Mouse (Mus musculus): ENCODE results near the gene Il18. TPM values are rescaled to one million over a fixed set of nuclear protein-coding genes. Genes with fewer than 3 reads are reported as not detected.

The Il18 gene
- polyA plus RNA-seq, 1 experiment = 2.2 TPM

DNA sequence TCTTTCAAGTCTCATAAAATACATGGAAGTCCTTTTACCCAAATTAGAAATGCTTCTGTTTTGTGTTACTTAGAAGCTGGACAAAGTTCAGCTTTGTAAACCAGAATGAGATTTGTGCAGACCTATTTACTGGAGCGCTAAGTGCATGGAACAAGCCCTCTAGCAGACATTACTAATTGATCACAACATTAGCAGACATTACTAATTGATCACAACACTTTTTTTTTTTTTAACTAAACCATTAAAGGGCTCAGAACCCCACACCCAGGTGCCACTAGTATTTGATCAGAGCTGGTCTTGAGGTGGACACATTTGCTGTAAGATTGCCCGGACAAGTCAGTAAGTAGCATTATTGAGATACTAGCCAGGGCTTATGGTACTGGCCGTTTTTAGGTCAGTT, 20.8 kb upstream of the Il18 start:
- no peaks in the 10 kb centered on the region for H3K27me3 ChIP-seq (replicated peaks; ENCODE audit: control insufficient read depth, insufficient read depth, low read length)
- no peak overlapping the region for H3K4me3 ChIP-seq (ENCODE audit: insufficient read depth, low read depth, low read length)
- no peak for TF ChIP-seq CTCF (conservative IDR thresholded peaks at IDR 0.05; ENCODE audit: insufficient read depth, insufficient read length, low read depth, low read length)
- TF ChIP-seq POLR2A (IDR thresholded peaks at IDR 0.05; ENCODE audit: low read depth, low read length) = no peak
- no peaks in the 10 kb centered on the region for H3K4me1 ChIP-seq (ENCODE audit: control insufficient read depth, insufficient read depth, low read length)
- H3K27ac ChIP-seq (ENCODE audit: insufficient read depth, low read depth, low read length) = peak overlapping the region; percentile 40
- 68% methylated on average over 3 of the region's 3 CpGs for WGBS
- H3K36me3 ChIP-seq (ENCODE audit: control insufficient read depth, insufficient read depth, low read length) = no peaks in the 10 kb centered on the region
- DNase-seq = peak; percentile 71

DNA sequence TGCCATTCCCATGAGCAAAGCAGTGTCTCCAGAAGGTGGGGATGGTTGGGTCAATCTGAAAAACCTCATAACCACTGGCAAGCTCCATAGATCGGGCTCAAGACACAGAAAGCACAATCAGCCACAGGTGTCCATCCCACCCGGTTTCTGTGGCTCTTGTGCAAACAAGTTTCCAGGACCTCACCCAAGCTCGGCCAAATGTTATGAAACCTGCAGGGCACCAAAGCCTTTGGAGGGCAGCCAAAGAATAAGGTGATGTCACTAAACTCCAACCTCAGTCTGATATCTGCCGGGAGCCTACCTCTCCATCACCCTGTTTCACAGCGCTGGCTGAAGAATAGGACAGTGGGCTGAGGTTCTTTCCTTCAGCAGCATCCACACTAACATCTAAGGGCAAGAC, 18.7 kb upstream of the Il18 start:
- no peaks in the 10 kb centered on the region for H3K36me3 ChIP-seq (ENCODE audit: control insufficient read depth, insufficient read depth, low read length)
- H3K4me1 ChIP-seq (ENCODE audit: control insufficient read depth, insufficient read depth, low read length) = no peaks in the 10 kb centered on the region
- no peak overlapping the region for H3K27ac ChIP-seq (ENCODE audit: insufficient read depth, low read depth, low read length)
- TF ChIP-seq POLR2A (IDR thresholded peaks at IDR 0.05; ENCODE audit: low read depth, low read length) (no peak), CTCF (conservative IDR thresholded peaks at IDR 0.05; ENCODE audit: insufficient read depth, insufficient read length, low read depth, low read length) (no peak)
- DNase-seq = peak; percentile 53
- WGBS = 57% methylated on average over 5 of the region's 5 CpGs
- H3K27me3 ChIP-seq (replicated peaks; ENCODE audit: control insufficient read depth, insufficient read depth, low read length) = no peaks in the 10 kb centered on the region
- H3K4me3 ChIP-seq (ENCODE audit: insufficient read depth, low read depth, low read length) = no peak overlapping the region

DNA sequence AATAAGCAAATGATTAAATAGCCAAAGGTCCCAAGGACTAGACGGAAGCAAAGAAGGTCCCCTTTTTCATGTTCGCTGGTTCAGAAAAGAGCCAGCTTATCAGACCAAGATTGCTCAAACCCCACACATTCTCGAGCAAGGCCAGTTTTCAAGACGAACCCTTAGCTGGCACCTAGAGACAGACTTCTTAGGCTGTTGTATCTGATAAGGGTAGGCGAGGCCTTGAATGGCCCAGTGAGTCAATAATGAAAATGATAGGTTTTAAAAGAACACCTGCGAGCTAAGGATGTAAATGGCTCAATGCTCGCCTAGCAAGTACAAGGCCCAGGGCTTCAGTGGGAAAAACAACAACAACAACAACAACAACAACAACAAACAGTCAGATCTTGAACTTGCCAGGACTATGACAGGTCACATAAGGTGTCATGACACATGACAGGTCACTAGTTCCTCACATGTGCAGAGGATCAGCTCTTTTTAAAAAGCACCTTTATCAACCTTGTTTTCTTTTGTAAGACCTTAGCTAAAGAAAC, 18.0 kb upstream of the Il18 start:
- no peak overlapping the region for H3K4me3 ChIP-seq (ENCODE audit: insufficient read depth, low read depth, low read length)
- H3K4me1 ChIP-seq (ENCODE audit: control insufficient read depth, insufficient read depth, low read length) = no peaks in the 10 kb centered on the region
- no peaks in the 10 kb centered on the region for H3K27me3 ChIP-seq (replicated peaks; ENCODE audit: control insufficient read depth, insufficient read depth, low read length)
- WGBS = 82% methylated on average over 7 of the region's 7 CpGs
- TF ChIP-seq POLR2A (IDR thresholded peaks at IDR 0.05; ENCODE audit: low read depth, low read length) = no peak
- TF ChIP-seq CTCF (conservative IDR thresholded peaks at IDR 0.05; ENCODE audit: insufficient read depth, insufficient read length, low read depth, low read length) = no peak
- H3K36me3 ChIP-seq (ENCODE audit: control insufficient read depth, insufficient read depth, low read length) = no peaks in the 10 kb centered on the region
- DNase-seq = no peak
- H3K27ac ChIP-seq (ENCODE audit: insufficient read depth, low read depth, low read length) = no peak overlapping the region

GRCm38 (mm10) chr9:50537295-50537694, 17.3 kb upstream of the Il18 start:
- no peak overlapping the region for H3K4me3 ChIP-seq (ENCODE audit: insufficient read depth, low read depth, low read length)
- no peak overlapping the region for H3K27ac ChIP-seq (ENCODE audit: insufficient read depth, low read depth, low read length)
- DNase-seq = no peak
- H3K4me1 ChIP-seq (ENCODE audit: control insufficient read depth, insufficient read depth, low read length) = no peaks in the 10 kb centered on the region
- H3K36me3 ChIP-seq (ENCODE audit: control insufficient read depth, insufficient read depth, low read length) = no peaks in the 10 kb centered on the region
- 62% methylated on average over 4 of the region's 4 CpGs for WGBS
- TF ChIP-seq CTCF (conservative IDR thresholded peaks at IDR 0.05; ENCODE audit: insufficient read depth, insufficient read length, low read depth, low read length) (no peak), POLR2A (IDR thresholded peaks at IDR 0.05; ENCODE audit: low read depth, low read length) (no peak)
- no peaks in the 10 kb centered on the region for H3K27me3 ChIP-seq (replicated peaks; ENCODE audit: control insufficient read depth, insufficient read depth, low read length)

- 30% methylated on average over 7 of the region's 7 CpGs for WGBS
- H3K36me3 ChIP-seq (ENCODE audit: control insufficient read depth, insufficient read depth, low read length) = no peaks in the 10 kb centered on the region
- no peak for DNase-seq
- no peaks in the 10 kb centered on the region for H3K4me1 ChIP-seq (ENCODE audit: control insufficient read depth, insufficient read depth, low read length)
- H3K27ac ChIP-seq (ENCODE audit: insufficient read depth, low read depth, low read length) = no peak overlapping the region
- H3K4me3 ChIP-seq (ENCODE audit: insufficient read depth, low read depth, low read length) = no peak overlapping the region
- no peaks in the 10 kb centered on the region for H3K27me3 ChIP-seq (replicated peaks; ENCODE audit: control insufficient read depth, insufficient read depth, low read length)
- no peak for TF ChIP-seq CTCF (conservative IDR thresholded peaks at IDR 0.05; ENCODE audit: insufficient read depth, insufficient read length, low read depth, low read length)
- no peak for TF ChIP-seq POLR2A (IDR thresholded peaks at IDR 0.05; ENCODE audit: low read depth, low read length)
Measured at GRCm38 (mm10) chr9:50540170-50540569, 14.5 kb upstream of the Il18 start.

- no peaks in the 10 kb centered on the region for H3K27me3 ChIP-seq (replicated peaks; ENCODE audit: control insufficient read depth, insufficient read depth, low read length)
- H3K36me3 ChIP-seq (ENCODE audit: control insufficient read depth, insufficient read depth, low read length) = no peaks in the 10 kb centered on the region
- 82% methylated on average over 9 of the region's 9 CpGs for WGBS
- H3K4me3 ChIP-seq (ENCODE audit: insufficient read depth, low read depth, low read length) = no peak overlapping the region
- H3K27ac ChIP-seq (ENCODE audit: insufficient read depth, low read depth, low read length) = no peak overlapping the region
- DNase-seq = no peak
- no peak for TF ChIP-seq POLR2A (IDR thresholded peaks at IDR 0.05; ENCODE audit: low read depth, low read length)
- no peak for TF ChIP-seq CTCF (conservative IDR thresholded peaks at IDR 0.05; ENCODE audit: insufficient read depth, insufficient read length, low read depth, low read length)
- H3K4me1 ChIP-seq (ENCODE audit: control insufficient read depth, insufficient read depth, low read length) = no peaks in the 10 kb centered on the region
Measured at GRCm38 (mm10) chr9:50542401-50542800, 12.2 kb upstream of the Il18 start.

DNA sequence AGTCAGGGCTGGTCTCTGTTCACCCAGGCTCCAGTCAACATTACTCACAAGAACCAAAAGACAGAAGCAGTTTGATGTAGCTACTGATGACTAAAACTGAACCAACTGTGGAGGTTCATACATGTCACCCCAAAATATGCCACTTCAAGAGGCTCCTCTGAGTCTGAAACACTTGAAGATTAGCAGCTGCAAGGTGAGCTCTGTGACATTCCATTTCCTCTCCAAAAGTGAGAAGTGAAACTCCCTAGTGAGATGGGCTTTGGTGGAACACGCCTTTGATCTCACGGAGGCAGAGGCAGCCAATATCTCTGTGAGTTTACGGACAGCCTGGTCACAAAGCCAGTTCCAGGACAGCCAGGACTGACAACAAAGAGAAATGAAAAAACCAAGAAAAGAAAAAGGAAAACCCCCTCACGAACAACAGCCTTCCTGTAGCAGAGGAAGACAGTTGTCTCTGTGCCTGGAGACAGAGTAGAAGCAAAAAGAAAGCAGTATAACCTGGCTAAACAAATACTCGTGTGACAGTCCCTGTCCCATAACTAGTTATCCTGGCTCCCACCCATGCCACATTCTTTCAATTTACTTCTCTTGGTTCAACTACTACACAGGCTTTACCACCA, 6.7 kb upstream of the Il18 start:
- TF ChIP-seq POLR2A (IDR thresholded peaks at IDR 0.05; ENCODE audit: low read depth, low read length) (no peak), CTCF (conservative IDR thresholded peaks at IDR 0.05; ENCODE audit: insufficient read depth, insufficient read length, low read depth, low read length) (no peak)
- 51% methylated on average over 5 of the region's 5 CpGs for WGBS
- no peak for DNase-seq
- Histone ChIP-seq H3K36me3 (ENCODE audit: control insufficient read depth, insufficient read depth, low read length) (no peaks in the 10 kb centered on the region), H3K27ac (ENCODE audit: insufficient read depth, low read depth, low read length) (no peak overlapping the region), H3K4me1 (ENCODE audit: control insufficient read depth, insufficient read depth, low read length) (no peaks in the 10 kb centered on the region; the same call in 1 of the 2 replicates), H3K4me3 (ENCODE audit: insufficient read depth, low read depth, low read length) (no peak overlapping the region), H3K27me3 (replicated peaks; ENCODE audit: control insufficient read depth, insufficient read depth, low read length) (no peaks in the 10 kb centered on the region)

All from kidney, adult 2 months (tissue).